Mouse (Mus musculus): ENCODE measurements around the gene Gm21680. TPM values are rescaled to one million over a fixed set of nuclear protein-coding genes. Genes with fewer than 3 reads are reported as not detected.
"Not testable (repeated sequence)": the region's sequence is repeated elsewhere in the genome, so short reads cannot be mapped to it uniquely, and the experiment has no call there.

Gene Gm21680
- polyA plus RNA-seq (2014; fragmentation: Nextera tagmentation; extraction: Ambion mirVana), result 0.09 TPM in 1 of 2 replicates, not detected in the other

GRCm38 (mm10) chr5:25972563-25972962 is at the start of gene Gm21680:
Gene Gm21680, minus strand, starts transcription at chr5:25972663.
- H3K4me1 ChIP-seq (ENCODE audit: control insufficient read depth, insufficient read depth, low read length); H3K9me3 ChIP-seq (ENCODE audit: control insufficient read depth, low read length); H3K27me3 ChIP-seq (ENCODE audit: control insufficient read depth, insufficient read depth, low read length); H3K27ac ChIP-seq (ENCODE audit: low read depth, low read length); H3K36me3 ChIP-seq (ENCODE audit: control insufficient read depth, insufficient read depth, low read length); H3K9ac ChIP-seq (ENCODE audit: low read depth, low read length); H3K4me3 ChIP-seq (ENCODE audit: low read length); ATAC-seq (ENCODE audit: low FRiP score, low TSS enrichment); H3K4me2 ChIP-seq (replicated peaks; ENCODE audit: low read depth, low read length): not testable (repeated sequence)
- no CpG with 5 or more reads among the region's 2 CpGs for WGBS

- H3K9ac ChIP-seq (ENCODE audit: low read depth, low read length); H3K9me3 ChIP-seq (ENCODE audit: control insufficient read depth, low read length); ATAC-seq (ENCODE audit: low FRiP score, low TSS enrichment); H3K36me3 ChIP-seq (ENCODE audit: control insufficient read depth, insufficient read depth, low read length); H3K27me3 ChIP-seq (ENCODE audit: control insufficient read depth, insufficient read depth, low read length); H3K4me2 ChIP-seq (replicated peaks; ENCODE audit: low read depth, low read length); H3K4me3 ChIP-seq (ENCODE audit: low read length); H3K27ac ChIP-seq (ENCODE audit: low read depth, low read length); H3K4me1 ChIP-seq (ENCODE audit: control insufficient read depth, insufficient read depth, low read length): not testable (repeated sequence)
- WGBS, result 72% methylated on average over 6 of the region's 7 CpGs
Observed at GRCm38 (mm10) chr5:26007697-26008096, 35.2 kb upstream of the Gm21680 start.

- not testable (repeated sequence) for H3K27ac ChIP-seq (ENCODE audit: low read depth, low read length); H3K36me3 ChIP-seq (ENCODE audit: control insufficient read depth, insufficient read depth, low read length); H3K9ac ChIP-seq (ENCODE audit: low read depth, low read length); H3K9me3 ChIP-seq (ENCODE audit: control insufficient read depth, low read length); H3K4me1 ChIP-seq (ENCODE audit: control insufficient read depth, insufficient read depth, low read length); H3K27me3 ChIP-seq (ENCODE audit: control insufficient read depth, insufficient read depth, low read length)
- peak; percentile 92 for ATAC-seq (ENCODE audit: low FRiP score, low TSS enrichment)
- peak overlapping the region; percentile 35 for H3K4me3 ChIP-seq (ENCODE audit: low read length)
- H3K4me2 ChIP-seq (replicated peaks; ENCODE audit: low read depth, low read length), result peak overlapping the region; percentile 53
- 24% methylated on average over 45 of the region's 45 CpGs for WGBS
Observed at GRCm38 (mm10) chr5:26006937-26007695, 34.7 kb upstream of the Gm21680 start.

GRCm38 (mm10) chr5:26004698-26005097 is 32.2 kb upstream of the Gm21680 start, which contains the start of gene Gm1979:
Gene Gm1979, minus strand, starts transcription at chr5:26004798.
- ATAC-seq (ENCODE audit: low FRiP score, low TSS enrichment); H3K4me1 ChIP-seq (ENCODE audit: control insufficient read depth, insufficient read depth, low read length); H3K9me3 ChIP-seq (ENCODE audit: control insufficient read depth, low read length); H3K27me3 ChIP-seq (ENCODE audit: control insufficient read depth, insufficient read depth, low read length); H3K27ac ChIP-seq (ENCODE audit: low read depth, low read length); H3K4me3 ChIP-seq (ENCODE audit: low read length); H3K4me2 ChIP-seq (replicated peaks; ENCODE audit: low read depth, low read length); H3K9ac ChIP-seq (ENCODE audit: low read depth, low read length); H3K36me3 ChIP-seq (ENCODE audit: control insufficient read depth, insufficient read depth, low read length): not testable (repeated sequence)
- WGBS, result 100% methylated on average over 1 of the region's 2 CpGs

DNA sequence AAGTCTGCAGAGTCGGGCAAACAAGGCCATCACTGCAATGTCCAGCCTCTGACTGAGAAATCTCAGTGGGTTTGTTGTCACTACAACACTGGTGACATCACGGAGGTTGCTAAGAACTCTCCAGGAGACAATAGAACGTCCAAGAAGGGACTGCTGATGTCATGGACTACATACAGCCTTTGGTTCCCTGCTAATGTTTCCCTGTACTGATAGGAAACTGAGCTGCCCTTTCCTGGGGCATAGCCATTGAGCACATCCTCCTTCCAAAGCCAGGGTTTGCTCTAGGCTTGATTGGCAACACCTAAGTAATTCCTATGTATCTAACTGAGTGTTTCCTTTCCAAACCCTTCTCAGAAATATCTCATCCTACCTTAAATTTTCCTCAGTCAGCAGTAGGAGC is 16.1 kb upstream of the Gm21680 start, which contains the start of gene Gm21698:
Gene Gm21698, minus strand, starts transcription at position 101 of the 400 bp plus-strand sequence.
- WGBS, result no CpG with 5 or more reads among the region's 3 CpGs
- H3K9me3 ChIP-seq (ENCODE audit: control insufficient read depth, low read length); H3K4me2 ChIP-seq (replicated peaks; ENCODE audit: low read depth, low read length); H3K9ac ChIP-seq (ENCODE audit: low read depth, low read length); H3K4me3 ChIP-seq (ENCODE audit: low read length); H3K36me3 ChIP-seq (ENCODE audit: control insufficient read depth, insufficient read depth, low read length); H3K27me3 ChIP-seq (ENCODE audit: control insufficient read depth, insufficient read depth, low read length); ATAC-seq (ENCODE audit: low FRiP score, low TSS enrichment); H3K4me1 ChIP-seq (ENCODE audit: control insufficient read depth, insufficient read depth, low read length); H3K27ac ChIP-seq (ENCODE audit: low read depth, low read length): not testable (repeated sequence)

DNA sequence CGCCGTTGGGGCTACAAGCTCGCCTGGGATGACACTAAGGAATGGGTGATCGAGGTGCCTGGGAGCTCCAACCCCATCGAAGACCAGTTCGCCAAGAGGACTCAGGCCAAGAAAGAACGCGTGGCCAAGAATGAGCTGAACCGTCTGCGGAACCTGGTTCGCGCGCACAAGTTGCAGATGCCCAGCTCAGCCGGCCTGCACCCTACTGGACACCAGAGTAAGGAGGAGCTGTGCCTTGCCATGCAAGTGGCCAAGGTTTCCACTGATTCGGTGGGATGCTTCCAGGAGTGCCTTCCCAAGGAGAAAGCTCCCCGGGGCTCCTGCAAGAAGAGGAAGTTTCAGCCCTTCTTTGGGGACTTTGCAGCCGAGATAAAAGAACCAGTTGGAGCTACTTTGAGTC is 15.4 kb downstream of the Gm21680 start:
- not testable (repeated sequence) for H3K4me3 ChIP-seq (ENCODE audit: low read length); H3K4me2 ChIP-seq (replicated peaks; ENCODE audit: low read depth, low read length); H3K9me3 ChIP-seq (ENCODE audit: control insufficient read depth, low read length); H3K27ac ChIP-seq (ENCODE audit: low read depth, low read length); H3K27me3 ChIP-seq (ENCODE audit: control insufficient read depth, insufficient read depth, low read length); H3K36me3 ChIP-seq (ENCODE audit: control insufficient read depth, insufficient read depth, low read length); ATAC-seq (ENCODE audit: low FRiP score, low TSS enrichment); H3K4me1 ChIP-seq (ENCODE audit: control insufficient read depth, insufficient read depth, low read length); H3K9ac ChIP-seq (ENCODE audit: low read depth, low read length)
- 61% methylated on average over 16 of the region's 17 CpGs for WGBS

GRCm38 (mm10) chr5:25956611-25957010 is 15.9 kb downstream of the Gm21680 start:
- not testable (repeated sequence) for H3K4me3 ChIP-seq (ENCODE audit: low read length); H3K4me1 ChIP-seq (ENCODE audit: control insufficient read depth, insufficient read depth, low read length); H3K27me3 ChIP-seq (ENCODE audit: control insufficient read depth, insufficient read depth, low read length); H3K36me3 ChIP-seq (ENCODE audit: control insufficient read depth, insufficient read depth, low read length); H3K27ac ChIP-seq (ENCODE audit: low read depth, low read length); H3K9me3 ChIP-seq (ENCODE audit: control insufficient read depth, low read length); H3K9ac ChIP-seq (ENCODE audit: low read depth, low read length)
- H3K4me2 ChIP-seq (replicated peaks; ENCODE audit: low read depth, low read length), result peak overlapping the region; percentile 31
- WGBS, result 35% methylated on average over 32 of the region's 32 CpGs
- 0 out of 2 replicates have a peak, but pooled peaks have one; percentile 81 for ATAC-seq (ENCODE audit: low FRiP score, low TSS enrichment)

DNA sequence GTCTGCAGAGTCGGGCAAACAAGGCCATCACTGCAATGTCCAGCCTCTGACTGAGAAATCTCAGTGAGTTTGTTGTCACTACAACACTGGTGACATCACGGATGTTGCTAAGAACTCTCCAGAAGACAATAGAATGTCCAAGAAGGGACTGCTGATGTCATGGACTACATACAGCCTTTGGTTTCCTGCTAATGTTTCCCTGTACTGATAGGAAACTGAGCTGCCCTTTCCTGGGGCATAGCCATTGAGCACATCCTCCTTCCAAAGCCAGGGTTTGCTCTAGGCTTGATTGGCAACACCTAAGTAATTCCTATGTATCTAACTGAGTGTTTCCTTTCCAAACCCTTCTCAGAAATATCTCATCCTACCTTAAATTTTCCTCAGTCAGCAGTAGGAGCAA is 18.1 kb downstream of the Gm21680 start, which contains the start of gene Gm21671:
Gene Gm21671, minus strand, starts transcription at position 101 of the 400 bp plus-strand sequence.
- H3K4me3 ChIP-seq (ENCODE audit: low read length); H3K9ac ChIP-seq (ENCODE audit: low read depth, low read length); H3K36me3 ChIP-seq (ENCODE audit: control insufficient read depth, insufficient read depth, low read length); H3K27ac ChIP-seq (ENCODE audit: low read depth, low read length); H3K9me3 ChIP-seq (ENCODE audit: control insufficient read depth, low read length); H3K27me3 ChIP-seq (ENCODE audit: control insufficient read depth, insufficient read depth, low read length); H3K4me1 ChIP-seq (ENCODE audit: control insufficient read depth, insufficient read depth, low read length); ATAC-seq (ENCODE audit: low FRiP score, low TSS enrichment); H3K4me2 ChIP-seq (replicated peaks; ENCODE audit: low read depth, low read length): not testable (repeated sequence)
- WGBS, result 68% methylated on average over 2 of the region's 2 CpGs

DNA sequence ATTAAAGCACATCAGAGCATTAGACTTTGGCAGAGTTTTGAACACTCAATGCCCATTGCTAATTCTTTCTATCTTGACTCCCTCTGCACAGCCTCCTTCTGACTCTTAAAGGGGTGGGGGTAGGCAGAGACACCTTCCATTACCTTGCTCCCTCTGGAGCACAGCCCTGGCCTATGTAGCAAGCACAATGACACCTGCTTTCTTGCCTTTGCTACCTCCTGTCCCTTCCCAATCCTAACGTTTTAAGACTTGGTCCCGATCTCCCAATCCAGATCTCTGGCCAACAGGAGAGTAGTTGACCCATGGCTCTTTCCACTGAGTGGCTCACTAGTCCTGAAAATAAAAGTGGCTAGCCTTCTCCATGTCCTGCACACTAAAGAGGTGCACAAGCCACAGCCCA is 27.1 kb downstream of the Gm21680 start:
- H3K4me1 ChIP-seq (ENCODE audit: control insufficient read depth, insufficient read depth, low read length); H3K4me3 ChIP-seq (ENCODE audit: low read length); H3K27ac ChIP-seq (ENCODE audit: low read depth, low read length); H3K4me2 ChIP-seq (replicated peaks; ENCODE audit: low read depth, low read length); H3K27me3 ChIP-seq (ENCODE audit: control insufficient read depth, insufficient read depth, low read length); H3K36me3 ChIP-seq (ENCODE audit: control insufficient read depth, insufficient read depth, low read length); ATAC-seq (ENCODE audit: low FRiP score, low TSS enrichment); H3K9me3 ChIP-seq (ENCODE audit: control insufficient read depth, low read length); H3K9ac ChIP-seq (ENCODE audit: low read depth, low read length): not testable (repeated sequence)
- 82% methylated on average over 2 of the region's 2 CpGs for WGBS

Data from kidney, embryonic 14.5 days (tissue).